Mouse (Mus musculus) lung, embryonic 15.5 days (tissue): ENCODE measurements around the gene Siah2. TPM values are rescaled to one million over a fixed set of nuclear protein-coding genes. Genes with fewer than 3 reads are reported as not detected.

Experiments
- ATAC-seq: fragments of 200-750 bp; cut with Nextera tagmentation; 2 replicates; pipeline ENCODE4 v1.8.0; 2017; ENCODE audit warnings: moderate number of reproducible peaks, borderline replicate concordance; ENCODE audit not compliant: low FRiP score, low TSS enrichment; ENCODE audit errors: extremely low read depth
- H3K27ac ChIP-seq: fragments of 300-500 bp; sonication (generic); 2 replicates; pipeline ENCODE4 v1.5.1; 2015; ENCODE audit warnings: moderate library complexity, mild to moderate bottlenecking, inconsistent platforms
- H3K27me3 ChIP-seq: fragments of 300-500 bp; sonication (generic); 2 replicates; pipeline ENCODE4 v1.6.1; 2015; ENCODE audit warnings: inconsistent platforms
- H3K36me3 ChIP-seq: fragments of 300-500 bp; sonication (generic); 2 replicates; pipeline ENCODE4 v1.6.1; 2015; ENCODE audit warnings: inconsistent platforms
- H3K4me1 ChIP-seq: fragments of 300-500 bp; sonication (generic); 2 replicates; pipeline ENCODE4 v1.6.1; 2015; ENCODE audit warnings: inconsistent platforms
- H3K4me2 ChIP-seq: fragments of 300-500 bp; sonication (generic); 2 replicates; pipeline ENCODE4 v1.6.1; 2015; ENCODE audit warnings: inconsistent platforms, mild to moderate bottlenecking, moderate library complexity
- H3K4me3 ChIP-seq: fragments of 300-500 bp; sonication (generic); 2 replicates; pipeline ENCODE4 v1.5.1; 2015; ENCODE audit warnings: mild to moderate bottlenecking, inconsistent platforms
- H3K9ac ChIP-seq: fragments of 300-500 bp; sonication (generic); 2 replicates; pipeline ENCODE4 v1.6.1; 2015; ENCODE audit warnings: inconsistent platforms
- H3K9me3 ChIP-seq: fragments of 300-500 bp; sonication (generic); 2 replicates; pipeline ENCODE4 v1.6.1; 2016; ENCODE audit warnings: inconsistent platforms
- WGBS: fragments of 180-500 bp; shearing (Covaris S2); methylation state at CpG from one replicate; pipeline ENCODE4 v1.1.7; 2015; 5-methylcytosine and 5-hydroxymethylcytosine counted together
- polyA plus RNA-seq: library from polyadenylated mRNA; unstranded; fragments of >200 nt; fragmentation: Nextera tagmentation; extraction: Ambion mirVana; gene quantifications from 2 replicates; pipeline ENCODE4 v1.2.1, GENCODE M21; 2015

Siah2 gene
- polyA plus RNA-seq, 1 experiment from 2014 or later = 5.0 TPM

DNA sequence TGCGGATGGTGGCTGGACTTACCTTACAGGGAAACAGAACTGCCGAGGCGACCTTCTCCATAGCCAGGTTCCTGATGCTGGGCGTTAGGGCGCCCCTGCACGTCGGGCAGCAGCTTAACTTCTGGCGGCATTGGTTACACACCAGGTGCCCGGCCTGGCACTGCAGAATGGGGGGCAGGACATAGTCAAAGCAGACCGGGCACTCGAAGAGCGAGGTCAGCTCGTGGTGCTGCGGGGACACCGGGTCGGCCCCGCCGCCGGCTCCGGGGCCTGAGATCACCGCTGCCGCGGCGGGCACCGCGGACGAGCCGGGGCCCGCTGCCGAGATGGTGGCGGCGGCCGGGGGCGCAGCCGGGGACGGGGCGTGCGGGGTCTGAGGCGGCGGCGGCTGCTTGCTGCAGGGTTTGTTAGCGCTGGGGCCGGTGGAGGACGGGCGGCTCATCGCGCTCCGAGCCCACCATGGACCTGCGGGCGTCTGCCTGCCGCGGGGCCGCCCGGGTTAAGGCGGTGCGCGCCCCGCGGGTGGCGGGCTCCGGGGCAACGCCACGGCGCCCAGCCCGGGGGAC lies 743 bp downstream of the Siah2 start:
- peak overlapping the region; percentile 78 for H3K9ac ChIP-seq
- peak overlapping the region; percentile 94 for H3K27ac ChIP-seq
- no peaks in the 10 kb centered on the region for H3K27me3 ChIP-seq
- 0% methylated on average over 59 of the region's 65 CpGs for WGBS
- peak; percentile 3 for ATAC-seq
- no peaks in the 10 kb centered on the region for H3K9me3 ChIP-seq
- peak overlapping the region; percentile 97 for H3K4me2 ChIP-seq
- peak overlapping the region; percentile 93 for H3K4me3 ChIP-seq
- H3K4me1 ChIP-seq = peaks cover 10% of the 10 kb centered on the region
- H3K36me3 ChIP-seq = no peaks in the 10 kb centered on the region

DNA sequence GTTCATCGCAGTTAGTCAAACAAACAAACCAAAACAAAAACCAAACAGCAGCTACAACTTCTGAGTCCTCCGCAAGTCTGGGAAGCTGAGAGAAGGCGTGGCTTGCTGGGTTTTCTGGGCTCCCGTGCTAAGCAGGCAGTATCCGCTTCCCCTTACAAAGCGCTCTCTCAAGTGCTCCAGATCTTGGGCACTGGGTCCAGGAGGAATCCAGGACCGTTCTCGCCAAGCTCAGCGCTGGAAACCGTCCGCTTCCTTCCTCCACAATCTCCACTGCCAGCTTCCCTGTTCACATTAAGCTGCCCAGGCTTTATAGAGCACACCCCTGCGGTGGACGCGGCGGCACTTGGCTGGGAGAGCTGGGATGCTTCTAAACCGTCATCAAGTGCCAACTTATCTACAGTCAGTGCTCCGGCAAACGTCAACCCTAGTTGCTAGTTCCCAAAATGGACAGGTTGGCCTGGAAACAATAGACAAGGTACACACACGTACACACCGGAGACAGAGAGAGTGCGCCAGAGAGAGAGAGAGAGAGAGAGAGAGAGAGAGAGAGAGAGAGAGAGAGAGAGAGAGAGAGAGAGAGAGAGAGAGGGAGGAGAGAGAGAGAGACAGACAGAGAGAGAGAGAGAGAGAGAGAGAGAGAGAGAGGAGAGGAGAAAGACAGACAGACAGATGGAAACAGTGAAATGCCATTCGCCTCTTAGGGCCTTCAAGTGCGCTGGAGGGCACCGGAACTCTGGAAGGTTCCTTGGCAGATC lies 1.4 kb downstream of the Siah2 start:
- Histone ChIP-seq H3K4me3 (peak overlapping the region; percentile 93), H3K9me3 (no peaks in the 10 kb centered on the region), H3K9ac (peak overlapping the region; percentile 78), H3K4me1 (peaks cover 10% of the 10 kb centered on the region), H3K36me3 (no peaks in the 10 kb centered on the region), H3K27me3 (no peaks in the 10 kb centered on the region), H3K4me2 (peak overlapping the region; percentile 97), H3K27ac (peak overlapping the region; percentile 94)
- ATAC-seq = no peak
- 1% methylated on average over 24 of the region's 24 CpGs for WGBS

- 45% methylated on average over 3 of the region's 3 CpGs for WGBS
- peak overlapping the region; percentile 93; the same call in 1 of the 2 replicates for H3K4me3 ChIP-seq
- H3K4me2 ChIP-seq = no peak overlapping the region
- H3K27ac ChIP-seq = no peak overlapping the region
- no peak for ATAC-seq
- H3K36me3 ChIP-seq = no peaks in the 10 kb centered on the region
- H3K9ac ChIP-seq = no peak overlapping the region
- H3K4me1 ChIP-seq = peaks cover 10% of the 10 kb centered on the region
- H3K9me3 ChIP-seq = no peaks in the 10 kb centered on the region
- H3K27me3 ChIP-seq = no peaks in the 10 kb centered on the region
Measured at GRCm38 (mm10) chr3:58689721-58690120, 2.5 kb downstream of the Siah2 start.

DNA sequence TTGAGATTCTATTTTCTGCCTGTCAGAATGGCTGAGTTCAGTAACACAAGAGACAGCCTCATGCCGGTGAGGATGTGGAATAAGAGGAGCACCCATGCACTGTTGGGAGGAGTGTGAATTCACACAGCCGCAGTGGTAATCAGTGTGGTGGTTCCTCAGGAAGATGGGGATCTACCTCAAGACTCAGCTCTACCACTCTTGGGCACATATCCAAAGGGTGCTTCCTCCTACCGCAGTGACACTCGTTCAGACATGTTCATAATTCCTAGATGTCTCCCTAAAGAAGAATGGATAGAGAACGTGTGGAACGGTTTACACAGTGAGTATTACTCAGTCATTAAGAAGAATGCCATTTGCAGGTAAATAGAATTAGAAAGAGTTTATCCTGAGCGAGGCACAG lies 3.1 kb downstream of the Siah2 start:
- Histone ChIP-seq H3K27ac (no peak overlapping the region), H3K4me3 (no peak overlapping the region), H3K9me3 (no peaks in the 10 kb centered on the region), H3K4me2 (no peak overlapping the region), H3K9ac (no peak overlapping the region), H3K4me1 (peaks cover 10% of the 10 kb centered on the region), H3K27me3 (no peaks in the 10 kb centered on the region), H3K36me3 (no peaks in the 10 kb centered on the region)
- 75% methylated on average over 7 of the region's 7 CpGs for WGBS
- no peak for ATAC-seq

- ATAC-seq = no peak
Measured at GRCm38 (mm10) chr3:58688551-58688950, 3.6 kb downstream of the Siah2 start.

DNA sequence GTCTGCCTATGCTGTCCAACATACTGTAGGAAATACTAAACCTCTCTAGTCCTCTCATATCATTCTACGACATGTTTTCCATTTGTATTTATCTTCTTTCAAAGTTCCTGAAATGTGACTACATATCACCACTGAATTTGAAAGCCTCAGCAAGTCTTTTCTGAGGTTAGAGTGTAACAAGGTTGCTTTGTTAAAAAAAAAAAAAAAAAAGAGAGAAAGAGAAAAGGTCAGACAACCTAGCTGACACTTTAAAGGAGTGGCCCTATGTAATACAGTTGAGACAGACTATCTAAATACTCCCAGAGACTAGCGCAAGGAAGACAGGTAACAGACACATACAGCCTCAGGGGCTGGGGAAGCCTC lies 5.3 kb downstream of the Siah2 start:
- Histone ChIP-seq H3K27me3 (no peaks in the 10 kb centered on the region), H3K4me2 (no peak overlapping the region), H3K27ac (no peak overlapping the region), H3K9ac (no peak overlapping the region), H3K4me3 (no peak overlapping the region), H3K36me3 (no peaks in the 10 kb centered on the region), H3K9me3 (no peaks in the 10 kb centered on the region), H3K4me1 (peaks cover 6% of the 10 kb centered on the region)
- ATAC-seq = no peak
- 72% methylated on average over 2 of the region's 2 CpGs for WGBS

More at GRCm38 (mm10) chr3:58688551-58688950, 3.6 kb downstream of the Siah2 start:
- no peaks in the 10 kb centered on the region for H3K27me3 ChIP-seq
- no peak overlapping the region for H3K4me2 ChIP-seq
- peaks cover 10% of the 10 kb centered on the region for H3K4me1 ChIP-seq
- 91% methylated on average over 4 of the region's 4 CpGs for whole genome bisulfite sequencing
- no peaks in the 10 kb centered on the region for H3K36me3 ChIP-seq
- H3K4me3 ChIP-seq = no peak overlapping the region
- H3K9ac ChIP-seq = no peak overlapping the region
- no peak overlapping the region for H3K27ac ChIP-seq
- no peaks in the 10 kb centered on the region for H3K9me3 ChIP-seq

- Histone ChIP-seq H3K4me2 (no peak overlapping the region), H3K36me3 (no peaks in the 10 kb centered on the region), H3K4me3 (no peak overlapping the region), H3K27ac (no peak overlapping the region), H3K9me3 (no peaks in the 10 kb centered on the region), H3K27me3 (no peaks in the 10 kb centered on the region), H3K9ac (no peak overlapping the region), H3K4me1 (peaks cover 9% of the 10 kb centered on the region)
- no peak for ATAC-seq
- 74% methylated on average over 7 of the region's 7 CpGs for WGBS
Measured at GRCm38 (mm10) chr3:58686206-58686921, 5.8 kb downstream of the Siah2 start.

GRCm38 (mm10) chr3:58685396-58685795 lies 6.8 kb downstream of the Siah2 start:
- Histone ChIP-seq H3K36me3 (no peaks in the 10 kb centered on the region), H3K9ac (no peak overlapping the region), H3K4me3 (no peak overlapping the region), H3K4me2 (no peak overlapping the region), H3K4me1 (peaks cover 9% of the 10 kb centered on the region), H3K27ac (no peak overlapping the region), H3K27me3 (no peaks in the 10 kb centered on the region), H3K9me3 (no peaks in the 10 kb centered on the region)
- ATAC-seq = no peak
- WGBS = 86% methylated on average over 3 of the region's 3 CpGs

GRCm38 (mm10) chr3:58683346-58683745 lies 8.9 kb downstream of the Siah2 start:
- 72% methylated on average over 7 of the region's 7 CpGs for WGBS
- Histone ChIP-seq H3K27ac (no peak overlapping the region), H3K36me3 (no peaks in the 10 kb centered on the region), H3K27me3 (no peaks in the 10 kb centered on the region), H3K9me3 (no peaks in the 10 kb centered on the region), H3K4me3 (no peak overlapping the region), H3K4me2 (no peak overlapping the region), H3K4me1 (peaks cover 9% of the 10 kb centered on the region), H3K9ac (no peak overlapping the region)
- ATAC-seq = no peak

- Histone ChIP-seq H3K36me3 (no peaks in the 10 kb centered on the region), H3K9me3 (no peaks in the 10 kb centered on the region), H3K27ac (no peak overlapping the region), H3K4me1 (peaks cover 12% of the 10 kb centered on the region), H3K4me2 (no peak overlapping the region), H3K27me3 (no peaks in the 10 kb centered on the region), H3K9ac (no peak overlapping the region), H3K4me3 (no peak overlapping the region)
- 58% methylated on average over 4 of the region's 4 CpGs for WGBS
- no peak for ATAC-seq
Measured at GRCm38 (mm10) chr3:58682336-58682735, 9.9 kb downstream of the Siah2 start.

- H3K27ac ChIP-seq = no peak overlapping the region
- H3K9me3 ChIP-seq = no peaks in the 10 kb centered on the region
- ATAC-seq = no peak
- no peak overlapping the region for H3K4me3 ChIP-seq
- no peak overlapping the region for H3K4me2 ChIP-seq
- no peaks in the 10 kb centered on the region for H3K27me3 ChIP-seq
- no peaks in the 10 kb centered on the region for H3K36me3 ChIP-seq
- 15% methylated on average over 2 of the region's 2 CpGs for whole genome bisulfite sequencing
- H3K9ac ChIP-seq = no peak overlapping the region
- H3K4me1 ChIP-seq = peaks cover 12% of the 10 kb centered on the region
Measured at GRCm38 (mm10) chr3:58681831-58682230, 10.4 kb downstream of the Siah2 start.
